Mouse (Mus musculus) lung, adult 2 months (tissue): ENCODE results near the gene Abcd3.

Source experiments
- CTCF ChIP-seq: fragments of 200-500 bp; IDR thresholded peaks from 2 replicates; pipeline ENCODE4 v1.5.1; 2011; ENCODE audit warnings: mild to moderate bottlenecking, low read length, control low read depth; ENCODE audit not compliant: insufficient read depth
- POLR2A ChIP-seq: fragments of 200-500 bp; IDR thresholded peaks from 2 replicates; pipeline ENCODE4 v1.6.1; 2011; ENCODE audit warnings: low read depth, mild to moderate bottlenecking, control low read depth, low read length, borderline replicate concordance; ENCODE audit errors: extremely low read depth

DNA sequence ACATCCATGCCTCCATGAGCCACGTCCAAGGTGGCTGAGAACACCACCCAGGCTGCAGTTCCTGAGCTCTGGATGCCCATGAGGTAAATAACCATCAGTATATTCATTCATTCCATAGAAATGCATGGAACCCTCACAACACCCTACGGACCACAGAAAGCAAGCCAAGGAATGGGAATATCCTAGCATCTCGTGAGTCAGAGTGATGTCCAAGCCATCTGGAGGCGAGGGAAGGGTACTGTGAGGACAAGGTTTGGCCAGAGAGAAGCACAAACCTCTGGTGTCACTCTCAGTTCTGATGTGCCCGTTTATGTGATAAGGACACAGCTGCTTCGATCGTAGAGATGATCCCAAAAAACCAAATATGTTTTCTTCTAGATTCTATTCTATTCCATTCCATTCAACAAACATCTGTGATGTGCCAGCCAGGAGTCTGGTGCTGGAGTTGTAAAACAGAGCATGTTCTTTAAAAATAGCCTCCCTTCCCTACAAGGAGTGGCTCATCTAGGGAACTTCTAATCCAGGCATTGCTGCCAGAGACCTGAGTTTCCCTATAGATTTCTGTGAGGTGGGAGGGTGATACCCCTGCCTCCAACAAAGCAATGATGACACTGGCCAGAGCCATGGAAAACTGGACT, 104.1 kb downstream of the Abcd3 start:
- TF ChIP-seq POLR2A, result no peak
- no peak for TF ChIP-seq CTCF
